Comparison of ENCODE assay signal across 18 mouse cellular contexts in genomic region chr11:61720636-61721035, GRCm38 (mm10). TPM values are rescaled to one million over a fixed set of nuclear protein-coding genes. Genes with fewer than 3 reads are reported as not detected.
"Had no signal": no experiment of that assay in that cellular context is flagged by ENCODE, and none has a peak within 500 bp of the region (broad histone marks: within the 10 kb centered on the region; RNA-seq: fewer than 3 reads in every experiment).

Gene Slc5a10, minus strand, starts transcription at chr11:61720826.

- ATAC-seq: liver, embryonic 12.5 days; midbrain, embryonic 16.5 days had no signal

- DNase-seq: lung, embryonic 14.5 days; lung, postnatal 10 days; lung, postnatal 4 days; retina, postnatal 1 day; thymus, adult 2 months; thymus, postnatal 25 days had no signal

- H3K27ac ChIP-seq: hindbrain, postnatal 0 days; left cerebral cortex, adult 2 months; limb, embryonic 15.5 days; liver, embryonic 12.5 days; midbrain, embryonic 10.5 days; neural tube, embryonic 13.5 days; stomach, embryonic 15.5 days had no signal

- H3K36me3 ChIP-seq: limb, embryonic 15.5 days; liver, embryonic 12.5 days; midbrain, embryonic 10.5 days; neural tube, embryonic 13.5 days; stomach, embryonic 15.5 days had no signal

- H3K9me3 ChIP-seq: limb, embryonic 15.5 days; liver, embryonic 12.5 days; midbrain, embryonic 10.5 days; neural tube, embryonic 13.5 days; stomach, embryonic 15.5 days had no signal

- H3K9ac ChIP-seq: limb, embryonic 15.5 days; liver, embryonic 12.5 days; lung, embryonic 14.5 days; neural tube, embryonic 13.5 days; stomach, embryonic 15.5 days had no signal

- H3K4me2 ChIP-seq: limb, embryonic 15.5 days; liver, embryonic 12.5 days; lung, embryonic 14.5 days; neural tube, embryonic 13.5 days; stomach, embryonic 15.5 days had no signal

- H3K4me3 ChIP-seq: left cerebral cortex, adult 2 months; limb, embryonic 15.5 days; liver, embryonic 12.5 days; midbrain, embryonic 10.5 days; neural tube, embryonic 13.5 days; stomach, embryonic 15.5 days had no signal

- H3K4me1 ChIP-seq: limb, embryonic 15.5 days; liver, embryonic 12.5 days; midbrain, embryonic 10.5 days; stomach, embryonic 15.5 days had no signal

- H3K27me3 ChIP-seq: limb, embryonic 15.5 days; neural tube, embryonic 13.5 days; stomach, embryonic 15.5 days had no signal

RNA-seq across cellular contexts. Expression of gene Slc5a10, which starts in this region (rescaled TPM):
- total RNA-seq: left cerebral cortex, adult 2 months; megakaryocyte, adult 5-6 weeks had no signal
- polyA plus RNA-seq: intestine, embryonic 14.5 days; large intestine, adult 2 months; limb, embryonic 15.5 days; liver, embryonic 12.5 days; liver, embryonic 16.5 days; lung, embryonic 14.5 days; midbrain, embryonic 10.5 days; midbrain, embryonic 16.5 days; neural tube, embryonic 13.5 days; stomach, embryonic 15.5 days had no signal
